Mouse (Mus musculus): ENCODE measurements around the gene Rpl41.

DNA sequence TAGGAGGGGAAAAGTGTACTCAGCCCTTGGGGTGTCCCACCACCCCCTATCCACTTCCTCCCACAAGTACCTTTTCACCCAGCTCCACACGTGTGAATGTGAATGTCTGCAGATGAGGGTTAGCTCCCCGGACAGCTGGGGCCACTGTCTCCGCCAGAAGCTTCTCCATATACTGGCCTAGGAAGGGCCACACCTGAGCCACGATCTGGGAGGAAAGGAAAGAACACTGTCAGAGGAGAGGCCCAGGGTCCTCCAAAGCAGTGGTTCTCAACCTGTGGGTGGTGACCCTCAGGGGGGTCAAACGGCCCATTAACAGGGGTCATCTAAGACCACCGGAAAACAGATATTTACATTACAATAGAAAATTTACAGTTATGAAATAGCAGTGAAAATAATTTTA, 26.8 kb downstream of the Rpl41 start:
- TF ChIP-seq MAFK (IDR thresholded peaks at IDR 0.05; ENCODE audit: insufficient read depth, low read depth, low read length) (no peak), ZNF384 (IDR thresholded peaks at IDR 0.05; ENCODE audit: low read depth, low read length) (no peak), CHD2 (IDR thresholded peaks at IDR 0.05; ENCODE audit: low read depth, low read length) (no peak)
